Mouse (Mus musculus) cerebellum, postnatal 4 days (tissue): ENCODE data around the gene Prkch.

Experiments used
- DNase-seq, 2 experiments: peaks; one replicate each; pipeline ENCODE4 v3.0.0; 2022; ENCODE audit warnings: low spot score in 2 of 2, mixed read lengths in 1 of 2

The Prkch gene

GRCm38 (mm10) chr12:73794151-73794883 lies 209.7 kb downstream of the Prkch start:
- peak in 1 of 2 experiments; percentile 68 for DNase-seq

DNA sequence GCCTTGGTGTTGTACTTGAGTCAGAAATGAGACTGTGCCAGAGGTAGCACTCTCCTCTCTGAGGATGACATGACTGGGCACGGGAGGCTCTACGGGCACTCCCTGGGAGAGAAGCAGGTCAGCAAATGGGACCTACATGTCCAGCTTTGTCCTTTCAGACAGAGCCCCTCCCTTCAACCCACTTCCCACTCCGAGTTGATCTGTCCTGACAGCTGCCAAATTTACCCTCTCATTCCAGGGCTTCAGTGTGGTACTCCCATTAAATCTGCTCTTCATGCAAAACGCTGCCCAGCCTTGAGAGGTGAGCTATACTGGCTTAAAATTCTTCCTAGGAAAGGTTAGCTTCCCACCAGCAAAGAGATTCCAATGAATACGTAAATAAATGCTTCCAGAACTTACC lies 215.1 kb downstream of the Prkch start:
- no peak for DNase-seq

DNA sequence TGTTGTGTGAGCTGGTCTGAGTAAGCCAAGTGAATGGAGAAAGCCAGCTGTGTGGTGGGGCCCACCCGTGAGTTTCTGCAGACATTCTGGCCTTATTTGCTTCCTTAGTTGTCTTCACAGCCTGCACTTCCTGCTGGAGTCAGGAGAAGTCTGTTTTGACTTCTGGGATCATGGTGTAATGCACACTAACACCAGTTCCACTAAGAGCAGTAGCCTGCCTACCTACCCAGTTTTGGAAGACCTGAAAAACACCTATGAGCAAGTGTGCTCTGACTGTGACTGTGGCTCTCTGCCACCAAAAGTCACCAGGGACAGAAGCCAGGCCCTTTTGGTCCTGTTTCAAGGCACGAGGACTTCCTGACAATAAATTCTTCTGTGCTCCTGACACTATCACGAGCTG lies 216.3 kb downstream of the Prkch start:
- DNase-seq = no peak

DNA sequence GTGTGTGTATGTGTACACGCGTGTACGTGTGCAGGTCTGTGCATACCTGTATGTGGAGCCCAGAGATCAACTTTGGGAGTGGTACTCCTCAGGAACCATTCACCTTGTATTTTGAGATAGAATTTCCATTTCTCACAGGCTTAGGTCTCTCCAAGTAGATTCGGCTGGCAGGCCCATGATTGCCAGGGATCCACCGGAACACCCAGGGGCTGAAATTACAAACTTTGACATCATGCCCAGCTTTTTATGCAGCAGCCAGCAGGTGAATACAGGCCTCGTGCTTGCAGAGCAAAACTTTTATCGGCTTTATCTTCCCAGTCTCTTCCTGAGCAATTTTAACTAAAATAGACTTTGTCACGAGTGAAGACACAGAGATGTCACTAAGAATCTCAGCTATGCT lies 217.2 kb downstream of the Prkch start:
- no peak for DNase-seq

DNA sequence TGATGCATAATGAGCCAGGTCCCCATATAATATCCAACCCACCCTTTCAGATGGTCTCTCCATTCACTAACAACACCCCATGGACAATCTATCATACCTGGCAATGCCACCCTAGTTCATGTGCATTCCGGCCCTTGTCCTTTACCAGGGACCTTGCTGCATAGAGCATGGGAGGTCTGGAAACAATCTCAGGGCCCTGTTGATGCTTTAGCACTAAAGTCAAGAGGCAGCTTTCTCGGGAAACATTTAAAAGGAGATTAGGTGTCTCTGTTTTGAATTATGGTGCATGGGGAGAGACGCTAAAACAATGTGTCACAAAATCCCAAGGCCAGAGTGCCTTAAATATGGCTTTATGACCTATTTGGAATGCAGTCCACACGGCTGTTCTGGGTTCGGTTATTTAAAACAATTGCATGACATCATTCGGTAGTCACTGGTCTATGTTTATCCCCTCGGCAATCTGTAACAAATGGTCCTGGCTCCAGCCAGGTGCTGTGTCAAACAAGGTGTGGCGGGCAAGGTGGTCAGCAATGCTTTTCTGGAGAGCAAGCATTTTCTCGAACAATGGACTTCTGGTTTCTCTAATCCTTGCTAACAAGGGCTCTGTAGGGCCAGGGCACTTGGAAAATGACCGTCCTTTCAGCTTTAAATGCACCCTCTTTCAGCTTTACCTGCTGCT lies 217.9 kb downstream of the Prkch start:
- no peak for DNase-seq

DNA sequence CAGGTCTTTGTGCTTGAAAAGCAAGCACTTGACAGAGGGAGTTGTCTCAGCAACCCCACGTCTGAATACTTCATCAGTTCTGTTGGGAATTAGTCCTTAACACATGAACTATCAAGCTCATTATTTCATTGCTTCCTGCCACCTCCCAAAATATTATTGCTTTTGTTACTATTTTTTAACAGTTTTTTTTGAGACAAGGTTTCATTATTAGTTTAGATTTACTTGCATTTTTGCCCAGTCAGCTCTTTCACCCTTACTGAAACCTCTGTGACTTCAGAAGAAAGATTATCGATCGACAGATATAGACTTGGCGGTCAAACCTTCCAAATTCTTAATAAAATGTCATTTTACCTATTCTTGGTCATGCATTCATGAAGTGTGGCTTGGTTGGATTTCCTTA lies 219.3 kb downstream of the Prkch start:
- DNase-seq = no peak

DNA sequence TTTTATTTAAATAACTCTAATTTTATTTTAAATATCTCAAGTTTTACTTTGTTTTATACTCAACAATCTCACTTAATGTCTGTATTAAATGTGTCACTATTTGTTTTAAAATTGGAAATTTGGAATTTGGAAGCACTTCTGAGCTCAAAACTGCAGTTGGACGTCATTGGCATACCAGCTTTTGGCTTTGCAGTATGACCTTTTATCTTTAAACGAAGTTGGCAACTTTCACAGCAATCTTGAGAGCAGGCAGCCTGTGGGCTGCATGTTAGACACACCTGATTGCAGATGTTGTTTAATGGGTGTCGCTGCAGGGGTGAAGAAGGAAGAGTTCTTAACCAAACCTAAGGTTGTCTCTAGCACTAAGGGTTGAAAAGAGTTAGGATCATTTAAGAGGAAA lies 220.9 kb downstream of the Prkch start:
- DNase-seq = no peak

- DNase-seq = no peak
These were observed 221.4 kb downstream of the Prkch start for GRCm38 (mm10) chr12:73806003-73806402.

- DNase-seq = no peak
These were observed 222.6 kb downstream of the Prkch start for GRCm38 (mm10) chr12:73807228-73807627.

- peak in 1 of 2 experiments; percentile 49 for DNase-seq
These were observed 225.6 kb downstream of the Prkch start for GRCm38 (mm10) chr12:73810041-73810795.

DNA sequence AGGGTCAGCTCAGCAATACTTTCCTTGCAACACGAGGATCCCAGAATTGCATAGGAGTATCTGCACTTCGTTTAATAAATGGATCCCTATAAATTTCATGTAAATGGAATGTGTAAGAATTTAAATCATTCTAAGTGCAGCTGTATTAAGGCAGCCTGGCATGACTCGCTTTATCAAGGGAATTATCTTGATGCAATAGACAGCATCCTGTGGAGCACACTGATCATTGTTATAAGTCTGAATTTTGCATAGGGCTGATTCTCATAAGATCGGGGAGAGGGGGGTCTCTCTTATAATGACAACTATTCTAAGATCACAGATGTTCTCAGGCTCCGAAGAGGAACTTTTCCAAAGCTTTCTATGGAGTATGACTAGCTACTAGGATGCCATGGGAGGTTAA lies 226.3 kb downstream of the Prkch start:
- DNase-seq = no peak

GRCm38 (mm10) chr12:73812198-73812597 lies 227.6 kb downstream of the Prkch start:
- no peak for DNase-seq

DNA sequence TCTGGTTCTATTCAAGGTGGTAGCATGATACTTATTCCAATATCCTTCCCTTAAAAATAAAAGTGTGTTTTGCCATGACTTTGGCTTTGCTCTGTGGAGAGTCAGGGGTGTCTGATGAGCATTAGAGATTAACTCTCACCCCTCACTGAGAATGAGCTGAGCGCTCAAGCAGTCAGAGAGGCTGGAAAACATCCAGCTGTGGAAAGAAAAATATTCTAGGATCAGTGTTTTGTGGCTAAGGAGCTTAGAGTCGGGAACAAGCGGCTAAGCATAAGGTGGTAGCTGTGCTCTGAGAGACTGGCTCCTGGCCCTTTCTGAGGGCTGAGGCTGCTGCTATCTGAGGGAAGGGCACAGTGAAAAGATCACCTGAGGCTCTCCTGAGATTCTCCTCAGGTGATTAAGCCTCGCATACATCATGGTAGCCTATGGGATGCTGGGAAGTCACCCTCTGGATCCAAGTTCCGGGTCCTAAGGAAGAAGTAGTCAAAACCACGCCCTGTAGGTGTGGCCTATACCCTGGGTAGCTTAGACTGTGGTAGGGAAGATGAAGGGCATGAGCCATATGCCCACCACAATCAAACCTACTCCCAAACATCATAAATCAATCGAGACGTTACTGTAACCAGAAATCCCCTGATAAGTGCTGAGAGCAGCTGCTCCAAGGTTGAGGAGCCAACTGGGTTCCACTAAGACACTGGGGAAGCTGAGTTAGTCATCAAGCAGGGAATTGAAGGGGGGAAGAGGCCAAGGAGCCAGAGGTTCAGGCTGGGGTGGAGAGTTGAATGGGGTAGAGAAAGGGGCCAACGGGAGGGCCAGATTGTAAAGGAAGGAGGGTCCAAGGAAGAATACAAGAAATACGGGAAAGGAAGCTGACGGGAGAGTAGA lies 228.7 kb downstream of the Prkch start:
- DNase-seq = no peak

- no peak for DNase-seq
These were observed 229.6 kb downstream of the Prkch start for GRCm38 (mm10) chr12:73814056-73814735.

DNA sequence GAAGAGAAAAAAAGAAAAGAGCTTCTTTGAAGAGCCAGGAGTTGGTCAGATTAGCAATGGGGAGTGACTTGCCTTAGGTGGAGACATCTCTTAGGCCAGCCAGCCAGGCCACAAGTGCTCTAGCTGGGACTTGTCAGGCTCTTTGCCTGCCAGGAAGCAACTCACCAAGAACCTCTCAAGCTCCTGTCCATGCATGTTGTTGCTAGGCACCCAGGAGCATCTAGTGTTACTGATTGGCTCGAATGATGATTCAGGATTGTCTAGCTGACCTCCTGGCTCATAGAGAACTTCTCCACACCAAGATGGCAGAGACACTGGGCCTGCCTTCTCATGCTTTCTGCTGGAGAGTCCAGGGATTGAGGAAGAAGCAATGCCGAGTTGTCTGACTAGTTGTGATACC lies 230.3 kb downstream of the Prkch start:
- no peak for DNase-seq

DNA sequence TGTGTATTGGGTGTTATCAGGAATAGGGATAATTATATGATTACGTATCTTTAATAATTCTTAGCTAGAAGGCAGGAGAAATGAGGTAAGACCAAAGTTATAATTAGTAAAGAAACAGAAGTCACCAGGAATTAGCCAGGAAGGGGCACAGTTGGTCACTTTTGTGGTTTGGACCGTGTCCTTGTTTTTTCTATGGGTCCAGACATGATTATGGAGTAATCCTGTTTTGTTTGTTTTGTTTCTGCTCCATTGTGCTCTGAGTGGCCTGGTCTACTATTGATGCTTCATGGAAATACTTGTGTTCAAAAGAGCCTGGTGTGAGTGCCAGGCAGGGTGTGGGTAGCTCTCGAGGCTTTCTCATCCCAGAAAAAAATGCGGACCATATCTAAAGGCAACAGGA lies 230.9 kb downstream of the Prkch start:
- no peak for DNase-seq

- no peak for DNase-seq
These were observed 231.3 kb downstream of the Prkch start for GRCm38 (mm10) chr12:73815892-73816291.

DNA sequence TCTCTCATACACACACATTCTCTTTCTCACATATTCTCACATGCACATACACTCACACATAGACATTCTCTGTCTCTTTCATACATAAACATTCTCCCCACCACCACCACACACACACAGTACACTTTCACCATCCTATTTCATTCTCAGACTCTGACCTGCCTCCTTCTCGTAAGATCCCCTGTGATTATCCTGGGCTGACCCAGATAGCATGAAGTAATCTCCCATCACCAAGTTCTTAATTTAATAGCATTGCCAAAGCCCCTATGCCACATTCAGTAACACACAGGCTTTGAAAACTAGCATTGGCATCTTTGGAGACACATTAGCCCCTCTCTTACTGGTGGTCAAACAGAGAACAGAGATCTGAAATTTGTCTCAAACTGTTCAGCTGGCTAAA lies 232.3 kb downstream of the Prkch start:
- DNase-seq = no peak

DNA sequence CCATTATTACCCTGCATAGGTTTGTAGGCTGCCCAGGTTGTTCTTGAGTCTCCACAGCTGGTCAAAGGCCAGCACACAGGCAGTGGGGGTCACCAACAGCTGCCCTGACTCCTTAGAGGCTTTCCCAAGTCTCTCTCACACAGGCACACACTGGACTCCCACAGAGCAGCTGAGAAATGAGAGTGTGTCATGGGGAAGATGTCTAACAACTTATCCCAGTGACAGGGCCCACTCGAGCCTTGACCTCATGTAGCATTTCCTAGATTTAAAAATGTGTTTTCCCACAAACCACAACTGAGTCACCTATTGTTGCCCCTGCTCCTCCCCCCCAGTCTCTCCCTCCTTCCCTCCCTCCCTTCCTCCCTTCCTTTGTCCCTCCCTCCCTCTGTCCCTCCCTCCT lies 234.2 kb downstream of the Prkch start:
- DNase-seq = no peak

GRCm38 (mm10) chr12:73821176-73821575 lies 236.6 kb downstream of the Prkch start:
- no peak for DNase-seq

- DNase-seq = no peak
These were observed 237.7 kb downstream of the Prkch start for GRCm38 (mm10) chr12:73822331-73822730.
